Mouse (Mus musculus): Measurements from ENCODE around the gene Dbil5. TPM values are rescaled to one million over a fixed set of nuclear protein-coding genes. Genes with fewer than 3 reads are reported as not detected.

The Dbil5 gene
- polyA plus RNA-seq, 1 experiment from 2014 or later: 2.1 TPM

GRCm38 (mm10) chr11:76255431-76256001 lies 38.1 kb downstream of the Dbil5 start:
- Histone ChIP-seq H3K4me2 (ENCODE audit: low read length) (no peak overlapping the region), H3K27ac (replicated peaks in 1 of 2; ENCODE audit: control insufficient read depth in 1 of 2, insufficient read depth in 1 of 2, low read depth in 2 of 2, low read length in 2 of 2) (no peak overlapping the region), H3K4me1 (ENCODE audit: control insufficient read depth in 2 of 2, insufficient read depth in 2 of 2, low read length in 2 of 2) (no peaks in the 10 kb centered on the region), H3K27me3 (ENCODE audit: control insufficient read depth, insufficient read depth, low read length) (no peaks in the 10 kb centered on the region), H3K9me3 (ENCODE audit: control insufficient read depth, low read length) (no peaks in the 10 kb centered on the region), H3K36me3 (ENCODE audit: control insufficient read depth, insufficient read depth, low read length) (peaks cover 36% of the 10 kb centered on the region), H3K9ac (ENCODE audit: low read length) (no peak overlapping the region), H3K4me3 (ENCODE audit: control insufficient read depth in 1 of 2, insufficient read depth in 1 of 2, low read depth in 1 of 2, low read length in 2 of 2) (no peak overlapping the region)
- no peak for ATAC-seq (ENCODE audit: insufficient number of reproducible peaks, insufficient read depth, low FRiP score, low read depth)
- 75% methylated on average over 4 of the region's 4 CpGs for WGBS

- 55% methylated on average over 5 of the region's 5 CpGs for WGBS
- Histone ChIP-seq H3K9me3 (ENCODE audit: control insufficient read depth, low read length) (no peaks in the 10 kb centered on the region), H3K9ac (ENCODE audit: low read length) (no peak overlapping the region), H3K36me3 (ENCODE audit: control insufficient read depth, insufficient read depth, low read length) (peaks cover 36% of the 10 kb centered on the region), H3K4me3 (ENCODE audit: control insufficient read depth in 1 of 2, insufficient read depth in 1 of 2, low read depth in 1 of 2, low read length in 2 of 2) (no peak overlapping the region), H3K27ac (replicated peaks in 1 of 2; ENCODE audit: control insufficient read depth in 1 of 2, insufficient read depth in 1 of 2, low read depth in 2 of 2, low read length in 2 of 2) (no peak overlapping the region), H3K27me3 (ENCODE audit: control insufficient read depth, insufficient read depth, low read length) (no peaks in the 10 kb centered on the region), H3K4me2 (ENCODE audit: low read length) (no peak overlapping the region), H3K4me1 (ENCODE audit: control insufficient read depth in 2 of 2, insufficient read depth in 2 of 2, low read length in 2 of 2) (no peaks in the 10 kb centered on the region)
- no peak for ATAC-seq (ENCODE audit: insufficient number of reproducible peaks, insufficient read depth, low FRiP score, low read depth)
Measured at GRCm38 (mm10) chr11:76256129-76256528, 38.7 kb downstream of the Dbil5 start.

GRCm38 (mm10) chr11:76257386-76257785 lies 40.0 kb downstream of the Dbil5 start:
- Histone ChIP-seq H3K9me3 (ENCODE audit: control insufficient read depth, low read length) (no peaks in the 10 kb centered on the region), H3K9ac (ENCODE audit: low read length) (no peak overlapping the region), H3K4me3 (ENCODE audit: control insufficient read depth in 1 of 2, insufficient read depth in 1 of 2, low read depth in 1 of 2, low read length in 2 of 2) (no peak overlapping the region), H3K4me2 (ENCODE audit: low read length) (no peak overlapping the region), H3K27me3 (ENCODE audit: control insufficient read depth, insufficient read depth, low read length) (no peaks in the 10 kb centered on the region), H3K4me1 (ENCODE audit: control insufficient read depth in 2 of 2, insufficient read depth in 2 of 2, low read length in 2 of 2) (no peaks in the 10 kb centered on the region), H3K36me3 (ENCODE audit: control insufficient read depth, insufficient read depth, low read length) (peaks cover 40% of the 10 kb centered on the region), H3K27ac (replicated peaks in 1 of 2; ENCODE audit: control insufficient read depth in 1 of 2, insufficient read depth in 1 of 2, low read depth in 2 of 2, low read length in 2 of 2) (no peak overlapping the region)
- 80% methylated on average over 4 of the region's 4 CpGs for whole genome bisulfite sequencing
- no peak for ATAC-seq (ENCODE audit: insufficient number of reproducible peaks, insufficient read depth, low FRiP score, low read depth)

- Histone ChIP-seq H3K4me3 (ENCODE audit: control insufficient read depth in 1 of 2, insufficient read depth in 1 of 2, low read depth in 1 of 2, low read length in 2 of 2) (no peak overlapping the region), H3K27me3 (ENCODE audit: control insufficient read depth, insufficient read depth, low read length) (no peaks in the 10 kb centered on the region), H3K4me2 (ENCODE audit: low read length) (no peak overlapping the region), H3K4me1 (ENCODE audit: control insufficient read depth in 2 of 2, insufficient read depth in 2 of 2, low read length in 2 of 2) (no peaks in the 10 kb centered on the region; a peak in 1 of 4 replicates), H3K27ac (replicated peaks in 1 of 2; ENCODE audit: control insufficient read depth in 1 of 2, insufficient read depth in 1 of 2, low read depth in 2 of 2, low read length in 2 of 2) (no peak overlapping the region), H3K9ac (ENCODE audit: low read length) (no peak overlapping the region), H3K9me3 (ENCODE audit: control insufficient read depth, low read length) (no peaks in the 10 kb centered on the region), H3K36me3 (ENCODE audit: control insufficient read depth, insufficient read depth, low read length) (peaks cover 44% of the 10 kb centered on the region)
- 72% methylated on average over 6 of the region's 6 CpGs for WGBS
- ATAC-seq (ENCODE audit: insufficient number of reproducible peaks, insufficient read depth, low FRiP score, low read depth): no peak
Measured at GRCm38 (mm10) chr11:76258511-76258910, 41.1 kb downstream of the Dbil5 start.

- no peak for ATAC-seq (ENCODE audit: insufficient number of reproducible peaks, insufficient read depth, low FRiP score, low read depth)
- Histone ChIP-seq H3K27me3 (ENCODE audit: control insufficient read depth, insufficient read depth, low read length) (no peaks in the 10 kb centered on the region), H3K9me3 (ENCODE audit: control insufficient read depth, low read length) (no peaks in the 10 kb centered on the region), H3K9ac (ENCODE audit: low read length) (no peak overlapping the region), H3K4me3 (ENCODE audit: control insufficient read depth in 1 of 2, insufficient read depth in 1 of 2, low read depth in 1 of 2, low read length in 2 of 2) (no peak overlapping the region), H3K27ac (replicated peaks in 1 of 2; ENCODE audit: control insufficient read depth in 1 of 2, insufficient read depth in 1 of 2, low read depth in 2 of 2, low read length in 2 of 2) (no peak overlapping the region), H3K4me2 (ENCODE audit: low read length) (no peak overlapping the region), H3K4me1 (ENCODE audit: control insufficient read depth in 2 of 2, insufficient read depth in 2 of 2, low read length in 2 of 2) (peaks cover 0 to 2% of the 10 kb centered on the region in 2 experiments; a peak in 1 of 4 replicates), H3K36me3 (ENCODE audit: control insufficient read depth, insufficient read depth, low read length) (peaks cover 41% of the 10 kb centered on the region)
- 79% methylated on average over 10 of the region's 10 CpGs for WGBS
Measured at GRCm38 (mm10) chr11:76260208-76261050, 43.0 kb downstream of the Dbil5 start.

GRCm38 (mm10) chr11:76261224-76261623 lies 43.8 kb downstream of the Dbil5 start:
- Histone ChIP-seq H3K4me1 (ENCODE audit: control insufficient read depth in 2 of 2, insufficient read depth in 2 of 2, low read length in 2 of 2) (peaks cover 0 to 2% of the 10 kb centered on the region in 2 experiments; a peak in 1 of 4 replicates), H3K27me3 (ENCODE audit: control insufficient read depth, insufficient read depth, low read length) (no peaks in the 10 kb centered on the region), H3K9me3 (ENCODE audit: control insufficient read depth, low read length) (no peaks in the 10 kb centered on the region), H3K4me2 (ENCODE audit: low read length) (no peak overlapping the region), H3K27ac (replicated peaks in 1 of 2; ENCODE audit: control insufficient read depth in 1 of 2, insufficient read depth in 1 of 2, low read depth in 2 of 2, low read length in 2 of 2) (no peak overlapping the region), H3K4me3 (ENCODE audit: control insufficient read depth in 1 of 2, insufficient read depth in 1 of 2, low read depth in 1 of 2, low read length in 2 of 2) (no peak overlapping the region), H3K9ac (ENCODE audit: low read length) (no peak overlapping the region), H3K36me3 (ENCODE audit: control insufficient read depth, insufficient read depth, low read length) (peaks cover 41% of the 10 kb centered on the region)
- ATAC-seq (ENCODE audit: insufficient number of reproducible peaks, insufficient read depth, low FRiP score, low read depth): 0 out of 2 replicates have a peak, but pooled peaks have one; percentile 14
- WGBS: 54% methylated on average over 12 of the region's 12 CpGs

- no peak for ATAC-seq (ENCODE audit: insufficient number of reproducible peaks, insufficient read depth, low FRiP score, low read depth)
- peaks cover 0 to 2% of the 10 kb centered on the region in 2 experiments; a peak in 1 of 4 replicates for H3K4me1 ChIP-seq (ENCODE audit: control insufficient read depth in 2 of 2, insufficient read depth in 2 of 2, low read length in 2 of 2)
Measured at GRCm38 (mm10) chr11:76262611-76263351, 45.4 kb downstream of the Dbil5 start.

More at GRCm38 (mm10) chr11:76262611-76263351, 45.4 kb downstream of the Dbil5 start:
- H3K4me2 ChIP-seq (ENCODE audit: low read length): no peak overlapping the region
- no peak overlapping the region for H3K4me3 ChIP-seq (ENCODE audit: control insufficient read depth in 1 of 2, insufficient read depth in 1 of 2, low read depth in 1 of 2, low read length in 2 of 2)
- peaks cover 35% of the 10 kb centered on the region for H3K36me3 ChIP-seq (ENCODE audit: control insufficient read depth, insufficient read depth, low read length)
- 29% methylated on average over 19 of the region's 19 CpGs for WGBS
- H3K9ac ChIP-seq (ENCODE audit: low read length): no peak overlapping the region
- no peak overlapping the region for H3K27ac ChIP-seq (replicated peaks in 1 of 2; ENCODE audit: control insufficient read depth in 1 of 2, insufficient read depth in 1 of 2, low read depth in 2 of 2, low read length in 2 of 2)
- no peaks in the 10 kb centered on the region for H3K27me3 ChIP-seq (ENCODE audit: control insufficient read depth, insufficient read depth, low read length)
- H3K9me3 ChIP-seq (ENCODE audit: control insufficient read depth, low read length): no peaks in the 10 kb centered on the region

Measured in heart, embryonic 14.5 days (tissue).